Mouse (Mus musculus): ENCODE results near the gene Srsf3.
"Not testable (repeated sequence)": the region's sequence is repeated elsewhere in the genome, so short reads cannot be mapped to it uniquely, and the experiment has no call there.

The Srsf3 gene

GRCm38 (mm10) chr17:29032274-29033069 lies at the start of gene Srsf3:
Srsf3 (plus strand) TSS chr17:29032628.
- in situ Hi-C loops (cut with MboI, MseI) = no loop called here

GRCm38 (mm10) chr17:28984724-28985420 lies 47.6 kb upstream of the Srsf3 start:
- in situ Hi-C loops (cut with MboI, MseI) = no loop called here

- in situ Hi-C loops (cut with MboI, MseI) = no loop called here
Measured at GRCm38 (mm10) chr17:28986833-28987232, 45.6 kb upstream of the Srsf3 start.

GRCm38 (mm10) chr17:28987713-28988112 lies 44.7 kb upstream of the Srsf3 start:
- in situ Hi-C loops (cut with MboI, MseI) = no loop called here

GRCm38 (mm10) chr17:28988291-28988690 lies 44.1 kb upstream of the Srsf3 start:
- in situ Hi-C loops (cut with MboI, MseI) = no loop called here

GRCm38 (mm10) chr17:28988996-28989395 lies 43.4 kb upstream of the Srsf3 start:
- in situ Hi-C loops (cut with MboI, MseI) = no loop called here

GRCm38 (mm10) chr17:28990060-28990459 lies 42.4 kb upstream of the Srsf3 start:
- in situ Hi-C loops (cut with MboI, MseI) = no loop called here

GRCm38 (mm10) chr17:28991286-28991685 lies 41.1 kb upstream of the Srsf3 start:
- in situ Hi-C loops (cut with MboI, MseI) = no loop called here

- in situ Hi-C loops (cut with MboI, MseI) = no loop called here
Measured at GRCm38 (mm10) chr17:28992105-28992504, 40.3 kb upstream of the Srsf3 start.

- in situ Hi-C loops (cut with MboI, MseI) = not testable (repeated sequence)
Measured at GRCm38 (mm10) chr17:28993004-28993403, 39.4 kb upstream of the Srsf3 start.

GRCm38 (mm10) chr17:28994615-28995014 lies 37.8 kb upstream of the Srsf3 start:
- in situ Hi-C loops (cut with MboI, MseI) = no loop called here

GRCm38 (mm10) chr17:29000465-29000864 lies 32.0 kb upstream of the Srsf3 start:
- in situ Hi-C loops (cut with MboI, MseI) = no loop called here

- in situ Hi-C loops (cut with MboI, MseI) = no loop called here
Measured at GRCm38 (mm10) chr17:29003740-29004139, 28.7 kb upstream of the Srsf3 start.

- in situ Hi-C loops (cut with MboI, MseI) = no loop called here
Measured at GRCm38 (mm10) chr17:29005002-29005401, 27.4 kb upstream of the Srsf3 start.

GRCm38 (mm10) chr17:29006812-29007211 lies 25.6 kb upstream of the Srsf3 start:
- in situ Hi-C loops (cut with MboI, MseI) = no loop called here

- in situ Hi-C loops (cut with MboI, MseI) = no loop called here
Measured at GRCm38 (mm10) chr17:29007243-29007640, 25.2 kb upstream of the Srsf3 start.

- in situ Hi-C loops (cut with MboI, MseI) = no loop called here
Measured at GRCm38 (mm10) chr17:29007641-29008325, 24.6 kb upstream of the Srsf3 start, which contains the start of gene Stk38. Stk38 (minus strand) TSS chr17:29007995.

- in situ Hi-C loops (cut with MboI, MseI) = no loop called here
Measured at GRCm38 (mm10) chr17:29008326-29008650, 24.1 kb upstream of the Srsf3 start.

- in situ Hi-C loops (cut with MboI, MseI) = no loop called here
Measured at GRCm38 (mm10) chr17:29009181-29009580, 23.2 kb upstream of the Srsf3 start.

- in situ Hi-C loops (cut with MboI, MseI) = no loop called here
Measured at GRCm38 (mm10) chr17:29014235-29014634, 18.2 kb upstream of the Srsf3 start.

GRCm38 (mm10) chr17:29015638-29016037 lies 16.8 kb upstream of the Srsf3 start:
- in situ Hi-C loops (cut with MboI, MseI) = no loop called here

GRCm38 (mm10) chr17:29016705-29017104 lies 15.7 kb upstream of the Srsf3 start:
- in situ Hi-C loops (cut with MboI, MseI) = no loop called here

Measured in T-helper 1 cell (primary cell).